Mouse (Mus musculus) brain, adult 2 months (tissue): Measurements from ENCODE around the gene H2-M10.1.
"Not testable (repeated sequence)": the region's sequence is repeated elsewhere in the genome, so short reads cannot be mapped to it uniquely, and the experiment has no call there.

Experiments used
- DNase-seq: peaks from one replicate; pipeline ENCODE4 v3.0.0; 2011; ENCODE audit warnings: low read depth, low spot score

H2-M10.1 gene

GRCm38 (mm10) chr17:36326055-36326454, at the start of gene H2-M10.1:
TSS of gene H2-M10.1 (minus strand) at chr17:36326155.
- no peak for DNase-seq

DNA sequence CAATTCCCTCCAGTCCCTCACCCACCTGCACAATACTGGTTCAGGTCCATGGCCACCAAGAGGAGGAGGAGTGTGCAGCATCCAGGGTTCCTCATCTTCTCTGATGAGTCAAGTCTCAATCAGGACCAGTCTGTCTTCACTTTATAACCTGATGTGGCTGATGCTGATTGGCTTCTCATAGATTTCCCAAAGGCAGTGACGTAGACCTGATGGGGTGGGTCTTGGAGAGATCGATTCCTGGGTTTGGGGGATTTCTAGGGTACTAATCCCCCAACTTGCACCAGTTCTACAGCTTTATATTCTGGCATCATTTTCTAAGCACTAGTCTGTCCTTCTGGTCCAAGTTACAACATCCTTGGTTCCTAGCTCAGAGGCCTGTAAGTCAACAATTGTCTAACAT, 42.4 kb upstream of the H2-M10.1 start, which contains the start of gene H2-M10.3:
H2-M10.3 (minus strand) TSS at position 101 of the 400 bp plus-strand sequence.
- not testable (repeated sequence) for DNase-seq

GRCm38 (mm10) chr17:36362404-36362803, 36.4 kb upstream of the H2-M10.1 start:
- not testable (repeated sequence) for DNase-seq

DNA sequence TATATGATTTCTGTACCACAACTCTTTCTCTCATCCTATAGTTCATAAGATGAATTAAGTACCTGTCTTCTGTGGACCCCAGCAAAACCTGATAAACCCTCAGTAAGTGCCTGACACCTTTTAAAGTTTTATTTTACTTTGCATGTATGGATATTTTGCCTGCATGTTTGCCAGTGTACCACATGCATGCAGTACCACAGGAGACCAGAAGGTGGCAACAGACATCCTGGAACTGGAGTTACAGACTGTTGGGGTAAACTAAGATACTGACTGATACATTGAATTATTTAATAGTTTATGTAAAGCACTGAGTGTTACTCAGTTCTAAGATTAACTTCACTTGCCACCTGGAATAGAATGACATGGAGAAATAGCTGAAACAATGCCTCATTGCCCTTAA, 31.6 kb upstream of the H2-M10.1 start:
- peak; percentile 16 for DNase-seq

- no peak for DNase-seq
These were observed 29.8 kb upstream of the H2-M10.1 start for GRCm38 (mm10) chr17:36355763-36356162.

DNA sequence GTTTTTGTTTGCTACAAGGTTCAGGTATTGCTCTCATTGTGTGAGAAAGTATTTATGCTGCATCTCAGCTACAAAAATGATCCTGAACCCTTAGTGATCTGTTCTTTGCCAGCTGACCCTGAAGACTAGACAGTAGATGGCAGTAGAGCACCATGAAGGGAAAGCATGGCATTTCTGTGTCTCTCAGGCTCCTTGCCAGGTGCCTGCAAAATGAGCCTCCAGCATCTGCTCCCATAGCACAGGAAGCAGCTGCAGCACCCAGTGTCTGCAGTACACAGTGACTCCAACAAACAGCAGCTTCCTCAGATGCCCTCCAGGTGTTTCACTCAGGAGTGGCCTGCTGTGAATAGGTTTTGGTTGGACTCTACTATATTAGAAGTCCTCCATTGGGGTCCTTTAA, 29.4 kb upstream of the H2-M10.1 start:
- DNase-seq: peak; percentile 87

DNA sequence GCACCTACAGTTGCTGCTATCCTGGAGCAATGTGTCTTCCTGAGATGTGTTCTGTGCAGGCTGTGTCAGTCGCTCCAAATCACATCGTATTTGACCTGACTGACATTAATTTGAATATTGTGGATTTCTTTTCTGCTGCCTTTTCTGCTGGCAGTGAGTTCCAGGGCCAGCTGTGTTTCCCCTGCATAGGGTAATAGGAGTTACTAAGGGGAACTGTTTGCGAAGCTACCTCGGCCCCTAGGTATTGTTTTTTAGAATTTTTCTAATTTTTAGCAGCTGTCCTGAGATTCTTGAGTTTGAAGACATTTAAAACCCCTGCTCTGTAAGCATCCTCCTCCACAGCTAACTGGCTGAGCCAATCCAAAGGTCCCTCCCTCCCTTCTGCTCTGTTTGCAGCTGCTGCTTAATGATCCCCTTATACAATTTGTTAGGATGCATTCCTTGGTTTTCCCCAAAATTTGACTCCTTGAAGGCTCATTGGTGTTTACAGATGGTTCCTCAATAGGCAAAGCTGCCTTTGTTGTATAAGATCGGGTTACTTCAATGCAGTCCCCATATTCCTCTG, 10.2 kb downstream of the H2-M10.1 start:
- DNase-seq: peak; percentile 44

DNA sequence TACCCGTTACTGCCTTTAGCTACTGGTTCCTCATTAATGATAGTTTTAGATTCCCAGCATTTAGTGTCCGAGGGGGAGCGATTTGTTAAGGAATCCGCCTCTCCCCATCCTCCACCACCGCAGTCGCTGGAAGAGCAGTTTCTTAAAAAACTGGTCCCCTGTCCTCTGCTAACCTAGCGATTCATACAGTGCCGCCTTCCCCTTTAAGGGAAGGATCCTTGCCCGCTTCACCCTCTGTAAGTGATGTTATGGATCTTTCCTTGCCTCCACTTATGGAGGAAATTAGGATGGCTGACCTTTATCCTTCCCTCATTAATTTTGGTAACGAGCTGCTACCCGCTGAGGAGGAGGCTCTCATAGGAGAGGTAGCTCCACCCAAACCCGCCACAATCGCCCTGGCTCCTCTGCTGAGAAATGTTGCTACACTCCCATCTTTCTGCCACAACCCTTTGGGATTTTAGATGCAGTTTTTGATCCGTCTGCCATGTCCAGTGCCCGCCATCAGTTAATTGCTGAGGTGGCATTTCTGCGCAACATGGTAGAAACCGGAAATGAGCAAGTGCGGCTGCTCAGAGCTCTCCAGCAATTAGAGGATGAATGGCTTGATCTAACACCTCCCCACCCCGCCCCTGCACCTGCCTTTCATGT, 10.8 kb downstream of the H2-M10.1 start:
- peak; percentile 96 for DNase-seq

DNA sequence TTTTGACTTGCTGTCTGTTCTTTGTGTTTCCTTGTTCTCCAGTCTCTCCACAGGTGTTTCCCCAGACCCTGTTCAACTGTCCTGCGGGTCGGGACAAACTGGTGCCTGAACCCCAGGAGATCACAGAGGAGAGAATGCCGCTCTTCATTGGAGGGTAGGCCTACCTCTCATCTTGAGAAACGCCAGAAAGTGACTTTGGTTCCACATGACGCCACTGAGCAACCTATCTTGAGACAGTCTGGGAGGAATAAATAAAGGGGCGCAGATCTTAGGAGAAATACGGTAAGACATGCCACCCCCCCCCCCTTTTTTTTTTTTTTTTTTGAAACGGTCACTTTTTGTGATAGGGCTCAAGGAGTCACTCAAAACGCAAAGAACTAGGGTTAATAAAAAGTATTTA, 11.4 kb downstream of the H2-M10.1 start:
- peak; percentile 73 for DNase-seq

DNA sequence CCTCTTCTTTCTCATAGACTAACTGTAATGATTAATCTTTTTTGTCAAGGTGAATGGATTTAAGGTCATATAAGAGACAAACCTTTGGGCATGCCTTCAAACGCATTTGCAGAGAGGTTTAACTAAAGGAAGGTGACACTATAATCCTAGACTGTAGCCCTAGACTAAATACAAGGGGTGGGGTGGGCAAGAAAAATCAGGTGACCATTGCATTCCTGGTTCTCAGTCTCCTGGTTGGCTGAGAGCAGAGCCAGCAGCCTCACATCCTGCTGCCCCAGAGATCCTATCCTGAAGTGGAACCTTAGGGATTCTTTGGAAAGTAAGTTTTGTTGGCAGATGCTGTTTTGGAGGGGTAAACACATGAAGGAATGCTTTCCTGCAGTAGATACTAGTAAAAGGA, 16.7 kb downstream of the H2-M10.1 start:
- DNase-seq: peak; percentile 7

GRCm38 (mm10) chr17:36308855-36309254, 17.1 kb downstream of the H2-M10.1 start:
- peak; percentile 95 for DNase-seq

- no peak for DNase-seq
These were observed 39.6 kb downstream of the H2-M10.1 start, which contains the start of gene H2-M10.2 for GRCm38 (mm10) chr17:36286390-36286789. TSS of gene H2-M10.2 (minus strand) at chr17:36286490.

DNA sequence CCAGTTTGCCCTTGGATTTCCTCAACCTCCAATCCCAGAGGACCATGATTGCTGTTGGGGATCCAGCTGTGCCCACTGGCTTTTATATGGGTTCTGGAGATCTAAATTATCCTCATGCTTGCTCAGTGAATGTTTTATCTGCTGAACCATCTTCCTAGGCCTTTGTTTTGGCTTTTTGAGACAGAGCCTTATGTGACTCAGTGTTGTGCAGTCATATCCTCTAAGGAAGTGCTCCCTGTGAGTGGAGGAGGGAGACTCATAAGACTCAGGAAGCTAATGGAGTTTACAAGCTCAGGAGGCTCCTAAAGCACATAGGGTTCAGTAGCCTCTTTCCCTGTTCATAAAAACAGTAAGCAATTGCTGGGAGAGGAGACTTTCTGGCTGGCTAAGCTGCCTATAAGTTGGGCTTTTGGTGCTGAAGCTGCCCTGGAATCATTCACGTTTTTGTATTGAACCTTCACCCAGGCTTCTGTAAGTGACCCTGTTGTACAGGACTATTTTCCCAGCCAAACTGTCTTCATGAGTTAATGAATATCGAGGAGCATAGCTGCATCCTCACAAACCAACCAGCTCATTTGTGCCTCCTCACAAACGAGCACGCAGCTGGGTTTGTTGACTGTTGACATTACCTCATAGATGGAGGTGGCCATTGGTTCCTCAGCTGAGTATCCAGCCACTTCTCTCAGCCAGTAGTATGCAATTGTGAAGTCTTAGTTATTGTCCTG, 44.3 kb downstream of the H2-M10.1 start:
- DNase-seq: no peak

DNA sequence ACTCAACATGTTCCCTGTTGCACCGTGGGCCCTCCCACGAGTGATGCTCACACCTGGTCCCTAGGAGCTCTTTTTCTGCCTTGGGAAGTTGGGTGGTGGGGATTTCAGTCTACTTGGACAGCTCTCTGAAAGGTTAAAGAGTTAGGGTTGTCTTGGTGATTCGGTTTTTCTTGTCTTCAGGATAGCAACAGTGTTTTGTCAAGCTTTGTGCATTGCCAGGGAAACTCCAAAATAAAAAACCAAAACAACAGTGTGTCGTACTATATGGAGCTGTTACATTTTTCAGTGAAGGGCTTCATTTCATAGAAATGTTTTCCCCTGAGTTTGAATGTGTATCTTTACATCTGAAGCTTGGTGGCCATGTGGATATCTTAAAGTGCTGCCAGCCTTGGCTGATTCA, 51.2 kb downstream of the H2-M10.1 start:
- DNase-seq: no peak

- DNase-seq: no peak
These were observed 52.2 kb downstream of the H2-M10.1 start for GRCm38 (mm10) chr17:36273796-36274195.
